Mouse (Mus musculus): ENCODE measurements around the gene Itih3.
A peak's percentile ranks its signal among the peaks of the same experiment; 100 is the strongest.

DNA sequence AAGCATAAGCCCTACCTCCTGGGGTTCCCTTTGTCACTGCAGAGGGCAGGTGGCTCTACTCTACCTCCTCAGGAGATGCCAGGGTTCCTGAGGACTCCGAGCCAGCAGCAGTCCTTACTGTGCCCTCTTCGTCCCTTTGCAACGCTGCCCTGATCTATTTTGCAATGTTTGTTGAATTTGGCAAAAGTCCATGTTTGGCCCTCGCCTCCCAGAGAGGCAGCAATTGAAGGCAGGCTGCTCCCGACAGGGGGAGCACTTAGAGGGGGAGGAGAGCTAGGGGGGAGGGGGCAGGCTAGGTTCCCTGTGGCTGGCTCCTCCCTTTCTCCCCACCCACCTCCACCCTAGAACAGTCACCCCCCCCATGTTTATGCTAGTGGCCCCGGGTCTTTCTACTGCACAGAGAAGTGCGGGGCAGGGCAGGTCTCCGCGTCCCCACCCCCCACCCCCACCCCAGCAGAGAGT is 35.3 kb downstream of the Itih3 start:
- TF ChIP-seq CTCF (IDR thresholded peaks at IDR 0.05; ENCODE audit: low read depth) (peak; percentile 41), EP300 (IDR thresholded peaks at IDR 0.05; ENCODE audit: low read depth) (no peak)
